Mouse (Mus musculus): ENCODE results near the gene Kcnj4. TPM values are rescaled to one million over a fixed set of nuclear protein-coding genes. Genes with fewer than 3 reads are reported as not detected.

The Kcnj4 gene
- not detected for polyA plus RNA-seq (2015; fragmentation: Illumina TruSeq; extraction: RNeasy Lipid Tissue Mini Kit (QIAGEN cat#74804); ENCODE audit: insufficient read depth, low read depth, low replicate concordance)

GRCm38 (mm10) chr15:79504707-79505452 lies at the start of gene Kcnj4:
TSS of gene Kcnj4 (minus strand) at chr15:79505241.

GRCm38 (mm10) chr15:79546410-79547288 lies 41.6 kb upstream of the Kcnj4 start, which contains the start of gene Ddx17:
TSS of gene Ddx17 (minus strand) at chr15:79546741.

GRCm38 (mm10) chr15:79516171-79517096 lies 11.4 kb upstream of the Kcnj4 start, which contains the start of gene Kdelr3:
TSS of gene Kdelr3 (plus strand) at chr15:79516411.

GRCm38 (mm10) chr15:79455106-79455810 lies 49.8 kb downstream of the Kcnj4 start, which contains the start of gene Csnk1e:
TSS of gene Csnk1e (minus strand) at chr15:79455566.

Other genes starting within 250 kb of the Kcnj4 start
- gene Baiap2l2, start 219.7 kb downstream of the Kcnj4 start, polyA plus RNA-seq (2015; fragmentation: Illumina TruSeq; extraction: RNeasy Lipid Tissue Mini Kit (QIAGEN cat#74804); ENCODE audit: insufficient read depth, low read depth, low replicate concordance) = 0.39 TPM
- 4.8 TPM for gene Pla2g6, start 176.9 kb downstream of the Kcnj4 start, polyA plus RNA-seq (2015; fragmentation: Illumina TruSeq; extraction: RNeasy Lipid Tissue Mini Kit (QIAGEN cat#74804); ENCODE audit: insufficient read depth, low read depth, low replicate concordance)
- gene Maff, start 158.6 kb downstream of the Kcnj4 start, polyA plus RNA-seq (2015; fragmentation: Illumina TruSeq; extraction: RNeasy Lipid Tissue Mini Kit (QIAGEN cat#74804); ENCODE audit: insufficient read depth, low read depth, low replicate concordance) = 1.6 TPM
- gene Tmem184b, start 101.7 kb downstream of the Kcnj4 start, polyA plus RNA-seq (2015; fragmentation: Illumina TruSeq; extraction: RNeasy Lipid Tissue Mini Kit (QIAGEN cat#74804); ENCODE audit: insufficient read depth, low read depth, low replicate concordance) = 15.5 TPM
- gene Csnk1e, start 49.7 kb downstream of the Kcnj4 start, polyA plus RNA-seq (2015; fragmentation: Illumina TruSeq; extraction: RNeasy Lipid Tissue Mini Kit (QIAGEN cat#74804); ENCODE audit: insufficient read depth, low read depth, low replicate concordance) = 10.2 TPM
- gene Kdelr3, start 11.2 kb upstream of the Kcnj4 start, polyA plus RNA-seq (2015; fragmentation: Illumina TruSeq; extraction: RNeasy Lipid Tissue Mini Kit (QIAGEN cat#74804); ENCODE audit: insufficient read depth, low read depth, low replicate concordance) = 21.8 TPM
- gene Ddx17, start 41.5 kb upstream of the Kcnj4 start, polyA plus RNA-seq (2015; fragmentation: Illumina TruSeq; extraction: RNeasy Lipid Tissue Mini Kit (QIAGEN cat#74804); ENCODE audit: insufficient read depth, low read depth, low replicate concordance) = 77.1 TPM
- not detected for gene Dmc1, start 99.9 kb upstream of the Kcnj4 start, polyA plus RNA-seq (2015; fragmentation: Illumina TruSeq; extraction: RNeasy Lipid Tissue Mini Kit (QIAGEN cat#74804); ENCODE audit: insufficient read depth, low read depth, low replicate concordance)
- gene Fam227a, start 153.7 kb upstream of the Kcnj4 start, polyA plus RNA-seq (2015; fragmentation: Illumina TruSeq; extraction: RNeasy Lipid Tissue Mini Kit (QIAGEN cat#74804); ENCODE audit: insufficient read depth, low read depth, low replicate concordance) = 1.5 TPM
- 3.5 TPM for gene Cby1, start 154.0 kb upstream of the Kcnj4 start, polyA plus RNA-seq (2015; fragmentation: Illumina TruSeq; extraction: RNeasy Lipid Tissue Mini Kit (QIAGEN cat#74804); ENCODE audit: insufficient read depth, low read depth, low replicate concordance)
- 16.1 TPM for gene Tomm22, start 165.6 kb upstream of the Kcnj4 start, polyA plus RNA-seq (2015; fragmentation: Illumina TruSeq; extraction: RNeasy Lipid Tissue Mini Kit (QIAGEN cat#74804); ENCODE audit: insufficient read depth, low read depth, low replicate concordance)
- gene Josd1, start 182.7 kb upstream of the Kcnj4 start, polyA plus RNA-seq (2015; fragmentation: Illumina TruSeq; extraction: RNeasy Lipid Tissue Mini Kit (QIAGEN cat#74804); ENCODE audit: insufficient read depth, low read depth, low replicate concordance) = 8.6 TPM
- gene Gtpbp1, start 185.6 kb upstream of the Kcnj4 start, polyA plus RNA-seq (2015; fragmentation: Illumina TruSeq; extraction: RNeasy Lipid Tissue Mini Kit (QIAGEN cat#74804); ENCODE audit: insufficient read depth, low read depth, low replicate concordance) = 11.6 TPM
- 7.8 TPM for gene Sun2, start 237.3 kb upstream of the Kcnj4 start, polyA plus RNA-seq (2015; fragmentation: Illumina TruSeq; extraction: RNeasy Lipid Tissue Mini Kit (QIAGEN cat#74804); ENCODE audit: insufficient read depth, low read depth, low replicate concordance)

Measured in pancreas, adult 10 weeks (tissue).